Mouse (Mus musculus) C2C12 (cell line): ENCODE results near the gene Irf2. TPM values are rescaled to one million over a fixed set of nuclear protein-coding genes. Genes with fewer than 3 reads are reported as not detected.

Experiments
- H3K27me3 ChIP-seq: one replicate; pipeline ENCODE4 v1.6.1; 2011; ENCODE audit not compliant: control insufficient read depth, insufficient read depth, insufficient read length
- H3K36me3 ChIP-seq: one replicate; pipeline ENCODE4 v1.6.1; 2011; ENCODE audit not compliant: control insufficient read depth, insufficient read depth
- H3K4me3 ChIP-seq: one replicate; pipeline ENCODE4 v1.5.1; 2011; ENCODE audit warnings: mild to moderate bottlenecking, control low read depth; ENCODE audit not compliant: poor library complexity, insufficient read depth, severe bottlenecking
- H3K79me2 ChIP-seq: one replicate; pipeline ENCODE4 v1.6.1; 2011; ENCODE audit not compliant: control insufficient read depth, insufficient read depth
- H3K79me3 ChIP-seq: one replicate; pipeline ENCODE4 v1.6.1; 2011; ENCODE audit warnings: low read depth, control low read depth
- H3ac ChIP-seq: one replicate; pipeline ENCODE3; 2011; ENCODE audit warnings: low read depth; ENCODE audit not compliant: control insufficient read depth, insufficient read length
- CEBPB ChIP-seq: IDR thresholded peaks from one replicate; pipeline ENCODE4 v1.6.1; 2011; ENCODE audit warnings: low read depth, mild to moderate bottlenecking, control low read depth, moderate library complexity
- CTCF ChIP-seq: IDR thresholded peaks from one replicate; pipeline ENCODE4 v1.5.1; 2011; ENCODE audit not compliant: control insufficient read depth, insufficient read depth, insufficient read length
- FOSL1 ChIP-seq: IDR thresholded peaks from one replicate; pipeline ENCODE4 v1.8.0; 2011; ENCODE audit warnings: mild to moderate bottlenecking, low read length; ENCODE audit not compliant: poor library complexity, insufficient read depth, severe bottlenecking
- MAX ChIP-seq: IDR thresholded peaks from one replicate; pipeline ENCODE4 v1.6.1; 2011; ENCODE audit warnings: mild to moderate bottlenecking, control low read depth
- MYOD1 ChIP-seq: IDR thresholded peaks from one replicate; pipeline ENCODE4 v1.6.1; 2011; ENCODE audit warnings: low read depth; ENCODE audit not compliant: control insufficient read depth, insufficient read length
- MYOG ChIP-seq: IDR thresholded peaks from one replicate; pipeline ENCODE4 v1.6.1; 2011; ENCODE audit not compliant: control insufficient read depth, insufficient read length; ENCODE audit errors: extremely low read depth
- USF1 ChIP-seq: IDR thresholded peaks from one replicate; pipeline ENCODE4 v1.6.1; 2011; ENCODE audit warnings: low read depth, mild to moderate bottlenecking, control low read depth, moderate library complexity
- polyA plus RNA-seq: library from polyadenylated mRNA; unstranded; fragments of >200 nt; fragmentation: generic; extraction: Trizol; gene quantifications from one replicate; pipeline ENCODE4 v1.2.1, GENCODE M21; 2012; ENCODE audit warnings: missing spikeins

The Irf2 gene
- polyA plus RNA-seq, 1 experiment: 7.6 TPM

DNA sequence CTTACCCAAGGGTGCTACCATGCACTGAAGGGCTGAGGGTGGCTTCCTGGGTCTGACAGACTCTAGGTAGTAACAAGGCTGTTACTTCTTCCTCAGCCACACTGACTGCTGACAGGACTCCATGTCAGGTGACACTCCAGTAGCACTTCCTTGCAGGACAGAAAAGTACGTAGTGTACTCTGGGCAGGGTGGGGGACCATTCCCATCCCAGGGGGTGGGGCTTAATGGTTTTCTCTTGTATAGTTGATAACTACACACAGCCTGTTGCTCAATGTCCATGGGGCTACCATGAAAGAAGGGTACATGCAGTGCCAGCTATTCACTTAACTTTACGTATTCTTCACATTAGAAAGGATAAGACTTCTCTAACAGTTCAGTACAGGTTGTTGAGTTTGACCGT, 157.2 kb downstream of the Irf2 start:
- TF ChIP-seq FOSL1: no peak
- TF ChIP-seq MAX: no peak
- no peak for TF ChIP-seq MYOD1
- TF ChIP-seq MYOG: no peak
- no peak for TF ChIP-seq USF1
- TF ChIP-seq CEBPB: no peak
- TF ChIP-seq CTCF: no peak
- Histone ChIP-seq H3K4me3 (no peak overlapping the region), H3ac (no peak overlapping the region), H3K79me2 (no peaks in the 10 kb centered on the region), H3K36me3 (no peaks in the 10 kb centered on the region), H3K79me3 (no peaks in the 10 kb centered on the region), H3K27me3 (no peaks in the 10 kb centered on the region)

Other genes starting within 250 kb of the Irf2 start
- gene Cenpu, start 187.7 kb upstream of the Irf2 start, polyA plus RNA-seq: 9.9 TPM
- gene Primpol, start 122.5 kb upstream of the Irf2 start, polyA plus RNA-seq: 0.90 TPM
- gene Casp3, start 122.4 kb upstream of the Irf2 start, polyA plus RNA-seq: 37.1 TPM
- not detected for gene Enpp6, start 247.2 kb downstream of the Irf2 start, polyA plus RNA-seq